In the genomic region with DNA sequence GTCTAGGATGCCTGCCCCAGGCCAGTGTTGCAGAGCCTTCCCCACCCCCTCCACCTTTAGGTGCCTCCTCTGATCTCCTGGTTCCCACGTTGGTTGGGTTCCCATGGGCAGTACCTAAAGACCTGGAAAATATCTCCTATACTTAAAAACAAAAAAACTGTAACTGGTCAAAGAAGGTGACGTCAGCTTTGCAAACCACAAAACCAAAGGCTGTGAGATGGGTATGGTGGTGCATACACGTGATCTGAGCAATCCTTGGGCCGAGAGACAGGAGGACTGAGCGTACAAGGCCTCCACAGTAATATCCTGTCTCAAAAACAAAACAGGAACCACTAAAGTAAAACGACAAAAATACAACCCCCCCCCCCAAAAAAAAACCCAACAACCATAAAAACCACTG, we compare ENCODE assay signal across 11 mouse cellular contexts. TPM values are rescaled to one million over a fixed set of nuclear protein-coding genes. Genes with fewer than 3 reads are reported as not detected.
DNase-seq lines count a peak whose midpoint lies in the region; ATAC-seq lines count a peak whose summit lies in the region.
"Had no signal": no experiment of that assay in that cellular context is flagged by ENCODE, and none has a peak within 500 bp of the region (broad histone marks: within the 10 kb centered on the region; RNA-seq: fewer than 3 reads in every experiment).

No protein-coding gene starts in this region.

- no peak overlapping the region for H3K27ac ChIP-seq in heart, embryonic 15.5 days
- H3K27ac ChIP-seq in neural tube, embryonic 13.5 days (replicated peaks): no peak overlapping the region
- no peak overlapping the region for H3K27ac ChIP-seq in stomach, embryonic 16.5 days (ENCODE audit: low read length)
- H3K27ac ChIP-seq: liver, embryonic 14.5 days had no signal

- H3K4me1 ChIP-seq in heart, embryonic 15.5 days (replicated peaks): peaks cover 40% of the 10 kb centered on the region
- peaks cover 32% of the 10 kb centered on the region for H3K4me1 ChIP-seq in neural tube, embryonic 13.5 days (replicated peaks)
- peaks cover 33% of the 10 kb centered on the region for H3K4me1 ChIP-seq in stomach, embryonic 16.5 days (ENCODE audit: control insufficient read depth, insufficient read depth, low read length)

- H3K9ac ChIP-seq in heart, embryonic 15.5 days: no peak overlapping the region
- no peak overlapping the region for H3K9ac ChIP-seq in neural tube, embryonic 13.5 days
- H3K9ac ChIP-seq in stomach, embryonic 16.5 days (ENCODE audit: low read length): 0 out of 2 replicates have a peak overlapping the region, but pooled peaks have one; percentile 81
- H3K9ac ChIP-seq: liver, embryonic 14.5 days had no signal

- no peak overlapping the region; the same call in 1 of the 2 replicates for H3K4me3 ChIP-seq in heart, embryonic 15.5 days
- H3K4me3 ChIP-seq in neural tube, embryonic 13.5 days: no peak overlapping the region
- no peak overlapping the region for H3K4me3 ChIP-seq in stomach, embryonic 16.5 days (replicated peaks; ENCODE audit: low read length)

- peak overlapping the region; percentile 89 for H3K4me2 ChIP-seq in heart, embryonic 15.5 days
- H3K4me2 ChIP-seq in neural tube, embryonic 13.5 days: peak overlapping the region; percentile 78; the same call in 1 of the 2 replicates
- H3K4me2 ChIP-seq in stomach, embryonic 16.5 days (ENCODE audit: low read depth, low read length): no peak overlapping the region; the same call in 1 of the 2 replicates

- 64% methylated on average over 6 of the region's 6 CpGs for WGBS in heart, embryonic 15.5 days
- WGBS in neural tube, embryonic 13.5 days: 78% methylated on average over 6 of the region's 6 CpGs
- WGBS in stomach, embryonic 16.5 days: 70% methylated on average over 6 of the region's 6 CpGs

- ATAC-seq in heart, embryonic 15.5 days (replicated peaks; ENCODE audit: insufficient number of reproducible peaks, insufficient read depth, low FRiP score, low read depth): no peak
- ATAC-seq in neural tube, embryonic 13.5 days (ENCODE audit: low read depth): no peak
- ATAC-seq in hematopoietic stem cell, adult 5-6 weeks (replicated peaks in 1 of 2; ENCODE audit: insufficient read depth in 1 of 2, low FRiP score in 2 of 2, low TSS enrichment in 1 of 2, low read depth in 1 of 2, poor library complexity in 2 of 2, severe bottlenecking in 2 of 2): peak; percentile 30 to 34; a peak in 3 of 4 replicates
- no peak for ATAC-seq in stomach, embryonic 16.5 days (ENCODE audit: insufficient read depth, low FRiP score)
- ATAC-seq in inflammation-experienced regulatory T-cells, adult 6 months: no peak
- ATAC-seq: midbrain, embryonic 16.5 days had no signal

- H3K27me3 ChIP-seq in heart, embryonic 15.5 days: no peaks in the 10 kb centered on the region
- H3K27me3 ChIP-seq in neural tube, embryonic 13.5 days: peaks cover 32% of the 10 kb centered on the region
- H3K27me3 ChIP-seq in stomach, embryonic 16.5 days (ENCODE audit: control insufficient read depth, insufficient read depth, low read length): no peaks in the 10 kb centered on the region

- H3K36me3 ChIP-seq in heart, embryonic 15.5 days: no peaks in the 10 kb centered on the region
- no peaks in the 10 kb centered on the region for H3K36me3 ChIP-seq in neural tube, embryonic 13.5 days
- H3K36me3 ChIP-seq in stomach, embryonic 16.5 days (ENCODE audit: control insufficient read depth, insufficient read depth, low read length): no peaks in the 10 kb centered on the region

- no peaks in the 10 kb centered on the region for H3K9me3 ChIP-seq in heart, embryonic 15.5 days (replicated peaks)
- H3K9me3 ChIP-seq in neural tube, embryonic 13.5 days: no peaks in the 10 kb centered on the region
- no peaks in the 10 kb centered on the region for H3K9me3 ChIP-seq in stomach, embryonic 16.5 days (replicated peaks; ENCODE audit: control insufficient read depth, low read length)

- DNase-seq in heart, adult 9 months (ENCODE audit: low spot score in 2 of 2): no peak
- no peak for DNase-seq in neural tube, embryonic 10.5 days (ENCODE audit: extremely low spot score, low spot score)
- DNase-seq in Muller cell, postnatal 12 days (ENCODE audit: inconsistent ontology term): no peak
- DNase-seq: heart, postnatal 4 days had no signal

RNA-seq across cellular contexts. Expression of a gene that starts 1.3 kb away (rescaled TPM):
- 22.6 and 28.1 TPM in 2 replicates for polyA plus RNA-seq in heart, embryonic 15.5 days (2015; fragmentation: Nextera tagmentation; extraction: Ambion mirVana)
- polyA plus RNA-seq in neural tube, embryonic 13.5 days (2015; fragmentation: Nextera tagmentation; extraction: Ambion mirVana): 8.5 and 10.1 TPM in 2 replicates
- total RNA-seq in hematopoietic stem cell, adult 5-6 weeks (2017): 2.4 and 2.7 TPM in 2 replicates
- polyA plus RNA-seq in stomach, embryonic 16.5 days (2015; fragmentation: Nextera tagmentation; extraction: Ambion mirVana): 24.3 and 36.4 TPM in 2 replicates
- 1 to 10 TPM in 2 of 3 experiments, under 1 TPM in 1; 0.75 to 2.5 (median 2.4) TPM for polyA plus RNA-seq in inflammation-experienced regulatory T-cells, adult 6 months (2017; shearing (Covaris generic))

RNA-seq across cellular contexts. Expression of a gene that starts 39.4 kb away (rescaled TPM):
- 0.68 and 0.98 TPM in 2 replicates for polyA plus RNA-seq in heart, embryonic 15.5 days (2015; fragmentation: Nextera tagmentation; extraction: Ambion mirVana)
- 2.7 and 4.2 TPM in 2 replicates for polyA plus RNA-seq in neural tube, embryonic 13.5 days (2015; fragmentation: Nextera tagmentation; extraction: Ambion mirVana)
- not detected in 2 replicates for total RNA-seq in hematopoietic stem cell, adult 5-6 weeks (2017)
- polyA plus RNA-seq in stomach, embryonic 16.5 days (2015; fragmentation: Nextera tagmentation; extraction: Ambion mirVana): 0.75 and 0.96 TPM in 2 replicates
- under 1 TPM in 1 of 3 experiments, not detected in 2; 0.20 TPM for polyA plus RNA-seq in inflammation-experienced regulatory T-cells, adult 6 months (2017; shearing (Covaris generic))

RNA-seq across cellular contexts. Expression of a gene that starts 39.8 kb away (rescaled TPM):
- polyA plus RNA-seq in heart, embryonic 15.5 days (2015; fragmentation: Nextera tagmentation; extraction: Ambion mirVana): 29.5 and 37.2 TPM in 2 replicates
- 38.2 and 41.5 TPM in 2 replicates for polyA plus RNA-seq in neural tube, embryonic 13.5 days (2015; fragmentation: Nextera tagmentation; extraction: Ambion mirVana)
- total RNA-seq in hematopoietic stem cell, adult 5-6 weeks (2017): 95.0 and 119 TPM in 2 replicates
- 35.9 and 37.0 TPM in 2 replicates for polyA plus RNA-seq in stomach, embryonic 16.5 days (2015; fragmentation: Nextera tagmentation; extraction: Ambion mirVana)
- polyA plus RNA-seq in inflammation-experienced regulatory T-cells, adult 6 months (2017; shearing (Covaris generic)): 10 to 100 TPM; 67.5 to 97.8 (median 86.3) TPM

Comparison
In these comparisons a context has a peak if more than half of its experiments do, and no peak if none do; other contexts are left out.
1. ATAC-seq: peak in hematopoietic stem cell, adult 5-6 weeks (2 of 2); none in heart, embryonic 15.5 days (single experiment), neural tube, embryonic 13.5 days (single experiment), stomach, embryonic 16.5 days (single experiment) and inflammation-experienced regulatory T-cells, adult 6 months (single experiment).